Mouse (Mus musculus) liver, adult (tissue): ENCODE results near the gene Stx7.
"Not testable (repeated sequence)": the region's sequence is repeated elsewhere in the genome, so short reads cannot be mapped to it uniquely, and the experiment has no call there.

ENCODE experiments used
- GATA4 ChIP-seq: IDR thresholded peaks from 2 replicates; pipeline ENCODE4 v1.6.1; 2014; ENCODE audit warnings: mild to moderate bottlenecking, low read length; ENCODE audit not compliant: insufficient replicate concordance

Stx7 gene

GRCm38 (mm10) chr10:24149135-24149781, at the start of gene Stx7:
Gene Stx7, plus strand, starts transcription at chr10:24149302.
- TF ChIP-seq GATA4: no peak

GRCm38 (mm10) chr10:24101812-24102211, 47.3 kb upstream of the Stx7 start, which contains the start of gene Taar8c:
Gene Taar8c, minus strand, starts transcription at chr10:24101912.
- TF ChIP-seq GATA4: not testable (repeated sequence)

GRCm38 (mm10) chr10:24107747-24108146, 41.4 kb upstream of the Stx7 start:
- no peak for TF ChIP-seq GATA4

- TF ChIP-seq GATA4: no peak
Observed at GRCm38 (mm10) chr10:24108236-24108635, 40.9 kb upstream of the Stx7 start.

- not testable (repeated sequence) for TF ChIP-seq GATA4
Observed at GRCm38 (mm10) chr10:24109434-24109833, 39.7 kb upstream of the Stx7 start, which contains the start of gene Taar9. Gene Taar9, minus strand, starts transcription at chr10:24109534.

GRCm38 (mm10) chr10:24111116-24111778, 37.9 kb upstream of the Stx7 start:
- TF ChIP-seq GATA4: no peak

- TF ChIP-seq GATA4: no peak
Observed at GRCm38 (mm10) chr10:24131451-24132262, 17.4 kb upstream of the Stx7 start.

GRCm38 (mm10) chr10:24132273-24132672, 16.8 kb upstream of the Stx7 start:
- no peak for TF ChIP-seq GATA4

GRCm38 (mm10) chr10:24133132-24133531, 16.0 kb upstream of the Stx7 start:
- no peak for TF ChIP-seq GATA4

- TF ChIP-seq GATA4: no peak
Observed at GRCm38 (mm10) chr10:24134071-24134645, 14.9 kb upstream of the Stx7 start.

GRCm38 (mm10) chr10:24138623-24139261, 10.4 kb upstream of the Stx7 start:
- no peak for TF ChIP-seq GATA4

- TF ChIP-seq GATA4: no peak
Observed at GRCm38 (mm10) chr10:24142735-24143134, 6.4 kb upstream of the Stx7 start.

- no peak for TF ChIP-seq GATA4
Observed at GRCm38 (mm10) chr10:24150086-24150485, 984 bp downstream of the Stx7 start.

GRCm38 (mm10) chr10:24158470-24159254, 9.6 kb downstream of the Stx7 start:
- TF ChIP-seq GATA4: no peak

- no peak for TF ChIP-seq GATA4
Observed at GRCm38 (mm10) chr10:24159575-24159974, 10.5 kb downstream of the Stx7 start.

GRCm38 (mm10) chr10:24160349-24160748, 11.2 kb downstream of the Stx7 start:
- no peak for TF ChIP-seq GATA4
